8 mouse cellular contexts compared by ENCODE assay signal in genomic region chr6:59209299-59209707, GRCm38 (mm10). TPM values are rescaled to one million over a fixed set of nuclear protein-coding genes. Genes with fewer than 3 reads are reported as not detected.
DNase-seq lines count a peak whose midpoint lies in the region; ATAC-seq and TF ChIP-seq lines count a peak whose summit lies in the region.

No protein-coding gene starts in this region.

- intact Hi-C loops in gastrocnemius, adult 2 months (cut with DNase I), result no loop called here

- peak overlapping the region; percentile 98 for H3K27ac ChIP-seq in gastrocnemius, adult 2 months
- peak overlapping the region; percentile 77; the same call in 1 of the 2 replicates for H3K27ac ChIP-seq in embryonic facial prominence, embryonic 12.5 days
- peak overlapping the region; percentile 87 for H3K27ac ChIP-seq in hindbrain, embryonic 16.5 days (ENCODE audit: low read depth, low read length)
- H3K27ac ChIP-seq in liver, embryonic 12.5 days, result peak overlapping the region; percentile 65

- peak overlapping the region; percentile 71 for H3K4me2 ChIP-seq in embryonic facial prominence, embryonic 12.5 days (replicated peaks)
- peak overlapping the region; percentile 70 for H3K4me2 ChIP-seq in hindbrain, embryonic 16.5 days (ENCODE audit: low read length)
- H3K4me2 ChIP-seq in liver, embryonic 12.5 days, result peak overlapping the region; percentile 82

- H3K9me3 ChIP-seq in E14TG2a.4 (ENCODE audit: low read length), result no peaks in the 10 kb centered on the region
- no peaks in the 10 kb centered on the region for H3K9me3 ChIP-seq in embryonic facial prominence, embryonic 12.5 days
- no peaks in the 10 kb centered on the region for H3K9me3 ChIP-seq in hindbrain, embryonic 16.5 days (ENCODE audit: control insufficient read depth, low read length)
- no peaks in the 10 kb centered on the region for H3K9me3 ChIP-seq in liver, embryonic 12.5 days (replicated peaks)

- TF ChIP-seq CTCF in gastrocnemius, adult 2 months (IDR thresholded peaks at IDR 0.05), result no peak
- no peak for TF ChIP-seq CTCF in E14TG2a.4 (conservative IDR thresholded peaks at IDR 0.05; ENCODE audit: low read length)

- 44% methylated on average over 5 of the region's 5 CpGs for WGBS in embryonic facial prominence, embryonic 12.5 days
- WGBS in hindbrain, embryonic 16.5 days, result 30% methylated on average over 5 of the region's 5 CpGs
- WGBS in liver, embryonic 12.5 days (ENCODE audit: insufficient replicate concordance), result 31% methylated on average over 5 of the region's 5 CpGs

- H3K4me3 ChIP-seq in gastrocnemius, adult 2 months, result peak overlapping the region; percentile 80
- H3K4me3 ChIP-seq in E14TG2a.4 (replicated peaks; ENCODE audit: low read length), result peak overlapping the region; percentile 93
- H3K4me3 ChIP-seq in embryonic facial prominence, embryonic 12.5 days, result peak overlapping the region; percentile 77
- peak overlapping the region; percentile 90 for H3K4me3 ChIP-seq in hindbrain, embryonic 16.5 days (ENCODE audit: low read length)
- H3K4me3 ChIP-seq in liver, embryonic 12.5 days, result peak overlapping the region; percentile 79

- peak; percentile 82; the same call in 1 of the 2 replicates for ATAC-seq in embryonic facial prominence, embryonic 12.5 days (ENCODE audit: insufficient number of reproducible peaks, insufficient read depth, low FRiP score, low TSS enrichment)
- ATAC-seq in hindbrain, embryonic 16.5 days, result peak; percentile 79
- ATAC-seq in liver, embryonic 12.5 days, result peak; percentile 61

- DNase-seq in gastrocnemius, adult 2 months, result no peak
- no peak for DNase-seq in gastrocnemius, adult 8-10 months (ENCODE audit: low spot score in 2 of 2)
- DNase-seq in naive thymus-derived CD4-positive, alpha-beta T cell, adult 2 months (ENCODE audit: low read depth), result peak; percentile 76
- DNase-seq in MN1 (ENCODE audit: low spot score), result no peak

- peak overlapping the region; percentile 84 for H3K9ac ChIP-seq in embryonic facial prominence, embryonic 12.5 days
- H3K9ac ChIP-seq in hindbrain, embryonic 16.5 days (ENCODE audit: low read depth, low read length), result peak overlapping the region; percentile 89
- peak overlapping the region; percentile 84 for H3K9ac ChIP-seq in liver, embryonic 12.5 days

- H3K36me3 ChIP-seq in E14TG2a.4 (ENCODE audit: insufficient read depth, low read length), result peaks cover 6% of the 10 kb centered on the region; the same call in 1 of the 2 replicates
- H3K36me3 ChIP-seq in embryonic facial prominence, embryonic 12.5 days, result no peaks in the 10 kb centered on the region
- no peaks in the 10 kb centered on the region for H3K36me3 ChIP-seq in hindbrain, embryonic 16.5 days (ENCODE audit: control insufficient read depth, insufficient read depth, low read length)
- no peaks in the 10 kb centered on the region for H3K36me3 ChIP-seq in liver, embryonic 12.5 days

- H3K27me3 ChIP-seq in E14TG2a.4 (ENCODE audit: insufficient read depth, low read length), result no peaks in the 10 kb centered on the region
- no peaks in the 10 kb centered on the region for H3K27me3 ChIP-seq in embryonic facial prominence, embryonic 12.5 days
- H3K27me3 ChIP-seq in hindbrain, embryonic 16.5 days (replicated peaks; ENCODE audit: control insufficient read depth, insufficient read depth, low read length), result no peaks in the 10 kb centered on the region
- H3K27me3 ChIP-seq in liver, embryonic 12.5 days (replicated peaks), result no peaks in the 10 kb centered on the region

- peaks cover 21% of the 10 kb centered on the region for H3K4me1 ChIP-seq in E14TG2a.4 (replicated peaks; ENCODE audit: low read depth, low read length)
- H3K4me1 ChIP-seq in embryonic facial prominence, embryonic 12.5 days, result 0 out of 2 replicates have a peak, but pooled peaks cover 2% of the 10 kb centered on the region
- peaks cover 6% of the 10 kb centered on the region for H3K4me1 ChIP-seq in hindbrain, embryonic 16.5 days (ENCODE audit: control insufficient read depth, insufficient read depth, low read depth, low read length)
- H3K4me1 ChIP-seq in liver, embryonic 12.5 days, result peaks cover 10% of the 10 kb centered on the region; the same call in 1 of the 2 replicates

RNA-seq across cellular contexts. Expression of gene Tigd2, which starts 0.6 kb away (rescaled TPM):
- total RNA-seq in gastrocnemius, adult 2 months (2021), result 10 to 100 TPM; 10.5 to 11.9 TPM
- 10 to 100 TPM in 3 of 4 experiments, 1 to 10 TPM in 1; 9.6 to 11.9 (median 11.0) TPM for total RNA-seq in gastrocnemius, adult 8-10 months (2022)
- polyA plus RNA-seq in embryonic facial prominence, embryonic 12.5 days (2016; fragmentation: Nextera tagmentation; extraction: Ambion mirVana), result 12.5 and 12.9 TPM in 2 replicates
- polyA plus RNA-seq in hindbrain, embryonic 16.5 days (2015; fragmentation: Nextera tagmentation; extraction: Ambion mirVana), result 10.8 and 12.2 TPM in 2 replicates
- 3.7 and 4.4 TPM in 2 replicates for polyA plus RNA-seq in liver, embryonic 12.5 days (2016; fragmentation: Nextera tagmentation; extraction: Ambion mirVana)
